Mouse (Mus musculus) embryo, embryonic 11 days (tissue): ENCODE results near the gene Tom1l2.

ENCODE experiments used
- DNase-seq: peaks from one replicate; pipeline ENCODE4 v3.0.0-alpha.2; 2015

Gene Tom1l2

DNA sequence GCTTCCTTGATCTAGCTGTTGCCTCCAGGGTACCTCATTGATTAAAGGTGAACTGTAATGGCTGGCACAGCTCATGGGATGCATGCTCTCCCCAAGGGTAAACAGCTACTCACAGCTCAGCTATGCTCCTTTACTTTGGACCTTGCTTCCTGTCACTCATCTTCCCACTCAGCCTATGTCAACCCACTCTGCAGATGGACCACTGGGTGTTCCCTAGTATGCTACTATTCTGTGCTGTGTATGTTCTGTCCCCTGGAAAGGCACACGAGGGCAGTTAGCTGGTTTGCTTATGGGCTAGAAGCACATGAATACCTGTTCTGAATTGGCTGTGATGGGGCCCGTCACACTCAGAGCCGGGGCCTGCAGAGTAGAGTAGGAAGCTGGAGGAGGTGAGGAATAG is 92.0 kb downstream of the Tom1l2 start:
- no peak for DNase-seq

GRCm38 (mm10) chr11:60257696-60258095 is 95.0 kb downstream of the Tom1l2 start:
- DNase-seq: no peak

- DNase-seq: no peak
These were observed 96.0 kb downstream of the Tom1l2 start for GRCm38 (mm10) chr11:60256713-60257112.

DNA sequence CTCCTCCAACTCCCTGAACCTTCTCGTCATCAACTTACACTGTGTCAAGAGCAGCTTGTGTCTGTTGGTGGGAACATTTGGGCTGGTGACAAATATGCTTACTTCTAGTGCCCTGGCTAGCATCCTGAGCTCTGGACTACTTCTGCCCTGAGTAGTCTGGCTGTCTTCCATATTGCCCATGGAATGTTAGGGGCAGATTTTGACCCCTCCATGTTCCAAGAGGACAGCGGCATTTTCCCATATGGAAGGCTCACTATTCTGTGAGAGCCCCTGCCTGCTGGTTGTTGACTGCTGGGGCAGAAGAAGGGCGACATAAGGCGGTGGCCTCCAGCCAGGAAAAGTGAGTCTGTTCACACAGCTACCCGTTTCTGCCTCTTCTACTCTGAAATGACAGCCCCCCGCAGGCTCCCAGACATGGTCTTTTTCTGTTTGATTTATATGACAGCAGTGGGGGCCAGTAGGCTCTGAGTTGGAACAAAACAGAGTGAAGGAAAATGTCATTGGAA is 96.5 kb downstream of the Tom1l2 start:
- no peak for DNase-seq

- no peak for DNase-seq
These were observed 97.1 kb downstream of the Tom1l2 start for GRCm38 (mm10) chr11:60255639-60256038.

- DNase-seq: no peak
These were observed 97.5 kb downstream of the Tom1l2 start for GRCm38 (mm10) chr11:60255181-60255580.

GRCm38 (mm10) chr11:60254308-60254707 is 98.4 kb downstream of the Tom1l2 start:
- DNase-seq: no peak

DNA sequence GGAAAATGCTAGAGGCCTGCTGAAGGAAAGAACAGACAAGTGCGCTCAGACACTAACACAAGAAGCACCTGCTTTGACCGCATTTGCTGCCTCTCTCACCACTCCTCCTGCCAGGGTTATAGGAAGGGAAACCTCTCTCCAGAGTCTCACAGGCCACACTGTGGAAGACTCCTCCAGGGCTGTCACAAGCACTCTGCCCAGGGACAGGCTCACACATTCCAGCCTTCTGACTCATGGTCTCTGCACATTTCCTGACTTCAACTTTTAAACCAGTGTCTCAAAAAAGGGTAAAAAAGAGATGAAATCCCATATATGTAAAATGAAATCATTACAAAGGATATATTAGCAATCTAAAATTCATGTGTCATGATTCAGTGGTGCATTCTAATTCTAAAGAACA is 99.2 kb downstream of the Tom1l2 start:
- DNase-seq: no peak

DNA sequence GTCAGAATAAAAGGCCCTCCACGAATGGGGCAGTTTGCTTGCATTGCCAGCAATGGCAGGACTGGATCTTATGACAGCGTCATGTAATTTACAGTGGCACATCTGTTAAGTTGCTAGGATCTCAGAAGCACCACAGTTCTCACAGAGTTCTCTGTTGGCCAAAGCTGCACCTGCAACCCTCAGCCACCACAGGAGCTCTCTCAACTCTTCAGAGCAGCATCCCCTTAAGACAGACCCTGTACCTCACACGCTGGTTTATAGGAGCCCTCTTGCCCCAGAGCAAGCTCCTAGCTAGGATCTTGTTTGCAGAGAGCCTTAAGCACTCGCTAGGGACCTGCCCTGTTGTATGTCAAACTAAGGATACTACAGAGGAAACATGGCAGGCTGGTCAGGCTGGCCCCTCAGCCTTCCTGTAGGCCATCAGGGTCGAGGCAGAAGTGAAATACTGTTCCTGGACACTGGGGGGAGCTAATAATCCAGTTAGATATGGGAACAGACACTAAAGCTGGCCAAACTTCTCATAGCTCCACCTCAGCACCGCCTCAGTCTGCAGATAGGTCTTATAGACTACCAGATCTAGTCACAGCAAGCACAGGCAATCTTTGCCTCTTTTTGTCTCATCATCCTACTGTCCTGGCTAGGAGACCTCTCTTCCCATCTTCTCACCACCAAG is 101.6 kb downstream of the Tom1l2 start:
- DNase-seq: peak; percentile 69

- DNase-seq: no peak
These were observed 102.8 kb downstream of the Tom1l2 start for GRCm38 (mm10) chr11:60249885-60250284.

DNA sequence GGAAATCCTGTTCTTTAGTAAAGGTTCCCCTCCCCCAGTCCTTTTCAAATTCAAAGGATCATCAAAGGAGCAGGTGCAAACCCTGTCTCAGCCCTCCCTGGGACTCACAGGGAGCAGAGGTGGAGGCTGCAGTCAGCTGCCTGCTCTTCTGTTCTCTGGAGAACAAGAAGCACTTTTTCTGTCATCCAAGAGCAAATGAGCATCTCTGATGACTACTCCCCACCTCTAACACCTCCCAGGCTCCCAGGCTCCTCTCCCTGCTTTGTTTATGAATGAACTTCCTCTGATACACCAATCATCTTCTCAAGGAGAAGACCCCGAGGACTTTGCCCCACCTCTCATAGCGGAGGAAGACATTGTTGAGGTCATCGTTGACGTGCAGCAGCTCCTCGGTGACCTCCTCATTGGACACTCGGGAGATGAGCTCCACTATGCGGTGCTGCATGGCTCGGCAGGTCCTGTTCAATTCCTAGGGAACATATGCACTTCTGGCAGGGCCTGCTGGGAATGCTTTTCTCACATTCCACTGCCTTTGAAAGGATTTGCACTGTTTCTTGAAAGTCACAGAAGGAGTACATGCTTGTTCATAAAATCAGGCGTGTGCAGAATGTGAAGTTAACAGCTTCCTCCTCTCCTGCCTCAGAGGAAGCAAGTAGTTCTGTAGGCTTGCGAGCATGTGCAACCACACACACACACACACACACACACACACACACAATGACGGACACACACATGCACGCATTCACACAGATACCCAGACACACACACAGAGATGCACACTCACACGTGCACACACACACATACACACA is 103.9 kb downstream of the Tom1l2 start:
- DNase-seq: peak; percentile 30

DNA sequence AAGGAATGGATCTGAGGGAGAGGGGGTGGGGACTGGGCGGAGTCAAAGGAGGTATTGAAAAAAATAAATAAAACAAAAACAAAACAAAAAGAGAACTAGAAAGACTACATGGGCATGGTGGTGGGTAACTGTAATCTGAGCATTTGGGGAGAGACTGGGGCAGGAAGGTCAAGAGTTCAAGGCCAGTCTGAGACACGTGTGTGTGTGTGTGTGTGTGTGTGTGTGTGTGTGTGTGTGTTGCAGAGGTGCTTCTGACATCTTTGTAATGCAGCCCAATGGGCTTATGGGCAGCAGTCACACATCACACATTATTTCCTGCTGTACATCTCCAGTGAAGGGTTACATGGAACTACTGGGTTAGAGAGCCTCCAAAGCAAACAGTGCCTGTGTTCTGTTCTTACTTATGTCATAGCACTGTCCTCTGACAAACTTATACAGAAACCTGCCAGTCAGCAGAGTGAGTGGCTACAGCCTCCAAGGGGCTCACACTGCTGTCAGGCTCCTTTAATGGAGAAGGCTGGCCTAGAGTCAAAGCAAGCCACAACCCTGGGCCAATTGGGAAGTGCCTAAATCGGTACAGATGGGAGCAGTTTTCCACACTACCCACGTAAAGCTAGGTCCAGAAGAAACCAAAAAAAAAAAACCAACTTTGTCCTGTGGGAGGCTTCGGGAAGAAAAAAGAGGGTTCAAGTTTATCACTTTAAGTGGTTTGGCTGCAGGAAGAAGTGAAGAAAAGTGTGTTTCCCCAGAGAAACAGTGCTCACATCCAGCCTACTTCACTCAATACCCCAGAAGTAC is 104.8 kb downstream of the Tom1l2 start:
- no peak for DNase-seq

DNA sequence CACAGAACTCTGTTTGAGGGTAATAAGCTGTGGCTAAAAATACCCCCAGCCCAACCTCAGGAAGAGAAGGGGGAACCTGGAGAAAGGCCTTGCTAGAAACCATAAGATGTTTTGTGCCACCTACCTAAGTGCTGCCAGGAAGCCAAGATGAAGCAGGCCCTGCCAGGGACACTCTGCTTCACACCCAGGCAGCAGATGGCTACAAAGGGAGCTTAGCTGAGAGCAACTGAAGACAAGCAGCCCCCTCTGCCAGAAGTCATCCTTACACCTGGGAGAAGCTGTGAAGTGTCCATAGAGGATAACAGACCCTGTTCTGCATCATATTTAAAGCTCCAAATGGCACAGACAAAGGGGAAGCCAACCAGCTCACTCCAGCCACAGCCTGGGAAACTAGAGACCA is 106.6 kb downstream of the Tom1l2 start:
- no peak for DNase-seq

DNA sequence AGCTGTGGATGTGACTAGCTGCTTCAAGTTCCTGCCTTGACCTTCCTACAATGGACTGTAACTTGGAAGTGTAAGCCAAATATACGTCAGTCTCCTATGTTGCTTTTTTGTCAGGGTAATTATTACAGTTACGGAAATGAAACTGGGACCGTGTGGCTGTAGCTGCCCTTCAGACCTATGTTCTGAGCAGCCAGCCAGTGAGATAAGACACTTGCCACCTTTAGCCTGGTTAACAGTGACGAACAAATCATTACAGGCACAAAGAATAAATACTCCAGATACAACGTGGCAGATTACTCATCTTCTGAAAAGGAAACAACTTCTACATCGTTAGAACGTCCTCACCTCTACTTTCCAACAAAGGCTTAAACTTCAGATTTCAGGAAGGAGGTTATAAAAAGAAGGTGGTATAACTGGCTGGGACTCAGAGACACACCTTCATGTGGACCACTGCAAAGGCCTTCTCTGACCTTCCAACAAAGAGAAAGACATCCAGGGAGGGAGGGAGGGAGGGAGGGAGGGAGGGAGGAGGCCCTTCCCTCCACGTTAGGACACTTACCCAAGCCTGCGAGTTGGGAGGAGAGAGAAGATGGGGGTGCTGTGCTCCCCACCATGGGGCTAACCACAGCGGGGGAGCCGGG is 108.1 kb downstream of the Tom1l2 start:
- DNase-seq: no peak

DNA sequence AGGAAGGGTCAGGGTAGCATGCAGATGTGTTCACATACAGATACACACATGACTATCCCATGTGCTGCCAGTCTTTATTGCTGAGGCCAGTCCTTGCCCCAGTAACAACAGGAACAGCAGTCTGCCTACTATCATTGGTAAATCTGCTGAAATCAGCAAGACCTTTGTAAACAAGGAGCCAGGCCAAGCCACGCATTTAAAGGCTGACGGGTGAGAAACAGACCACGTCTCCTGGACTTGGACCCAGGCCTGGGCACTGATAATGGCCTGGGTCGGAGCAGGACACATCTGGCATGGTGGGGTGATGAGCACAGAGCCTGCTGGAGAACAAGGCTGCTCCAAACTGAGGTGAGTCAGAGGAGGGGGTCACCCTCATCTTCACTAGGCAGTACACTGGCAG is 112.2 kb downstream of the Tom1l2 start:
- no peak for DNase-seq

GRCm38 (mm10) chr11:60235351-60235750 is 117.4 kb downstream of the Tom1l2 start:
- DNase-seq: no peak

DNA sequence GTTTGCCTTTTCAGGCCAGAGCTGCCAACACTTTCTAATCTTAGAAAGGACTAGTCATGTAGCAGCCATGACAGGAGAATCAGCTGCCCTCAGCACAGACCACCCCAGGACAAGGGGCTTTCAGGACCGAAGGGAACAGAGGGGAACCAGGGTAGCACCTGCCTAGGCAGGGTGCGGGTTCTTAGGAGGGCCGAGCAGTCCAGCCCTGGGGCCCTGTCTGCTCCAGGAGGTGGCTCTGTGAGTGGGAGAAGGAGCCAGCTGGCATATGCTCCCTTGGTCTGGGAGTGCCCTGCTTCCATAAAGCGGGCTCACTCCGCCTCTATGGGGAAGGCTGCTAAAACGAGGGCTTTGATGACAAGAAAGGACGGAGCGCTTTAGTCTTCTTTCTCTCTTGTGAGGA is 119.5 kb downstream of the Tom1l2 start:
- DNase-seq: no peak

GRCm38 (mm10) chr11:60232441-60233058 is 120.2 kb downstream of the Tom1l2 start:
- DNase-seq: no peak

- no peak for DNase-seq
These were observed 120.8 kb downstream of the Tom1l2 start for GRCm38 (mm10) chr11:60231951-60232350.

- DNase-seq: no peak
These were observed 121.4 kb downstream of the Tom1l2 start for GRCm38 (mm10) chr11:60231326-60231725.

GRCm38 (mm10) chr11:60230512-60230911 is 122.2 kb downstream of the Tom1l2 start:
- DNase-seq: no peak

DNA sequence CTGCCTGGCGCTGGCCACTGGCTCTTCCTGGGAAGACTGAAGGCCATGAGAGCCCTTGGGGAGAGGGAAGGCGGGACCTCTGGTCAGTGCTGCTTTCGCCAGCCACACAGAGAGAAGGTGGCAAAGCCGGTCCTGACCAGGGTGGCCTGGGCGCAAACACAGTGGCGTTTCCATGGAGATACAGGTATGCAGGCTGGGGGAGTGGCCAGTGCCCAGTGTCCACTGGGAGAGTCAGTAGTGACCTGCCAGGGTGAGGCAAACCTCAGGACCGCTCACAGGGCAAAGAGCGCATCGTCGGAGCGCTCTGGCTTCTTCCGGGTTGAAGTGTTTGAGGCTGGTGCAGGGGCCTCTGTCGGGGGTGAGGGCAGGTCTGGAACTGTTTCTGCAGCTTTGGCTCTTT is 122.9 kb downstream of the Tom1l2 start:
- no peak for DNase-seq
